Mouse (Mus musculus): ENCODE data around the gene Mtcp1. TPM values are rescaled to one million over a fixed set of nuclear protein-coding genes. Genes with fewer than 3 reads are reported as not detected.
A peak's percentile ranks its signal among the peaks of the same experiment; 100 is the strongest.

Gene Mtcp1
- 1 to 10 TPM; 2.6 to 4.8 TPM for total RNA-seq (2021)

- intact Hi-C loops (cut with DNase I) = loop anchor here (5.0 to 10.0 kb wide), 2 partner anchors 34 to 99 kb away; partner anchors contain the start of genes F8, Fundc2 and Vbp1
- peak; percentile 77 to 85 for DNase-seq
Observed at GRCm38 (mm10) chrX:75415936-75416785, at the start of gene Mtcp1, which contains the start of the genes Cmc4 and Brcc3. TSS of gene Mtcp1 (minus strand) at chrX:75416588. TSS of gene Cmc4 (minus strand) at chrX:75416584. TSS of gene Brcc3 (plus strand) at chrX:75416628.

- intact Hi-C loops (cut with DNase I) = no loop called here
- no peak for DNase-seq
Observed at GRCm38 (mm10) chrX:75454597-75454996, 38.2 kb upstream of the Mtcp1 start.

DNA sequence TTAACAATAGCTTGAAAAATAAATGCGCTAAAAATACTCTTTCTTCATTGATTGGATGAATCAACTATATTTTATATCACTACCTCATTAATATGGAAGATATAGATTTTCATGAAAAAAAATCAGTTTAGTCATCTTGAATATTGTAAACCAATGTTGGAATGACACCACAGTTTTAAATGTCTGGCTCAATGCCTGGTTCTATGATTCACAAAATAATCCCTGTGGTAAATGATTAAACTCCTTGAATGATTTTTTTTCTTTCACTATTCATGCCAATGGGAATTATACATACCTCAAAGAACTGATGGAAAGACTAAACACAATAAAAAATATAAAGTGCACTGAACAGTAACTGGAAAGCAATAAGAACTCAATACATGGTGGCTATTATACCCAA lies 6.7 kb downstream of the Mtcp1 start:
- DNase-seq = no peak
- intact Hi-C loops (cut with DNase I) = loop anchor here (10.0 kb wide), 1 partner anchor 105 kb away; the partner anchor contains the start of gene Vbp1

GRCm38 (mm10) chrX:75403350-75403749 lies 13.0 kb downstream of the Mtcp1 start:
- intact Hi-C loops (cut with DNase I) = no loop called here
- no peak for DNase-seq

GRCm38 (mm10) chrX:75402668-75403067 lies 13.7 kb downstream of the Mtcp1 start:
- intact Hi-C loops (cut with DNase I) = no loop called here
- DNase-seq = no peak

- DNase-seq = no peak
- intact Hi-C loops (cut with DNase I) = loop anchor here (10.0 kb wide), 1 partner anchor 285 kb away; no protein-coding TSS in a partner anchor
Observed at GRCm38 (mm10) chrX:75399471-75399870, 16.9 kb downstream of the Mtcp1 start.

GRCm38 (mm10) chrX:75382195-75382771 lies 34.1 kb downstream of the Mtcp1 start, which contains the start of the genes Fundc2 and F8:
TSS of gene Fundc2 (plus strand) at chrX:75382399.
TSS of gene F8 (minus strand) at chrX:75382615.
- intact Hi-C loops (cut with DNase I) = loop anchor here (5.0 kb wide), 1 partner anchor 35 kb away; the partner anchor contains the start of genes Brcc3, Cmc4 and Mtcp1
- DNase-seq = peak; percentile 57 to 70

DNA sequence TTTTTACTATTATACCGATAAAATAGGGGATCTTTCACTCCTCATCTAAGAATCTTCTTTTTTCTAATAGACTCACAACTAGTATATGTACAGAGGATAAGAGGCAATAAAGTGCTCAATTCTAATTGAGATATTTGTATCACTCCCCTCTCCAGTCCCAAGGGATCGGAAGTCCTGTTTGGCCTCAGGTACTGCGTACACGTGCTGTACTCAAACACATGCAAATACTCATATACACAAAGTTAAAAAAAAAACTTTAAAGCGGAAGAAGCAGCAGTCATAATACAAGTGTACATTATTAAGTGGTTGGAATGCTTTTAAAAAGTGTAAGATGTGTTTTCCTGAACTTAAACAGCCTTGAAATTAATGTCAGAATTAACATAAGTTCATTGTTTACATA lies 34.7 kb downstream of the Mtcp1 start:
- DNase-seq = no peak
- intact Hi-C loops (cut with DNase I) = loop anchor here (5.0 kb wide), 1 partner anchor 36 kb away; the partner anchor contains the start of genes Brcc3, Cmc4 and Mtcp1

DNA sequence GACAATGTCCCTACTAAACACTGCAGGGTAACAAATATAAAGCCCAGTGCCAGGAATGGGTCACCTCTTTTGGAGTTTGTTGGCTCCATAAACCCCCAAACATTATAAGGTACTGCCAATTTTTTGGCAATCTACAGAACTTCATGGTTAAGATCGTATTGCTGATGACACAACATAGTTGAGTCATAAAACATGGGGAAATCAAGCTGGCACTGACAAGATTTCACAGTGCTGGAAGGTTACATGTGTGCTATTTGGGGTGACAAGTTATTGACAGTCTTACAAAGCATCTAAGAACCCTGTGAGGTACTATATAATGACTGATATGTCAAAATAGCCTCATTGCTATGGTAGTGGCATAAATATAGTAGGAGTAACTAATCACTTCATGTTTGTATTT lies 35.2 kb downstream of the Mtcp1 start:
- intact Hi-C loops (cut with DNase I) = loop anchor here (5.0 kb wide), 1 partner anchor 36 kb away; the partner anchor contains the start of genes Brcc3, Cmc4 and Mtcp1
- no peak for DNase-seq

GRCm38 (mm10) chrX:75376815-75377214 lies 39.6 kb downstream of the Mtcp1 start:
- intact Hi-C loops (cut with DNase I) = no loop called here
- DNase-seq = no peak

DNA sequence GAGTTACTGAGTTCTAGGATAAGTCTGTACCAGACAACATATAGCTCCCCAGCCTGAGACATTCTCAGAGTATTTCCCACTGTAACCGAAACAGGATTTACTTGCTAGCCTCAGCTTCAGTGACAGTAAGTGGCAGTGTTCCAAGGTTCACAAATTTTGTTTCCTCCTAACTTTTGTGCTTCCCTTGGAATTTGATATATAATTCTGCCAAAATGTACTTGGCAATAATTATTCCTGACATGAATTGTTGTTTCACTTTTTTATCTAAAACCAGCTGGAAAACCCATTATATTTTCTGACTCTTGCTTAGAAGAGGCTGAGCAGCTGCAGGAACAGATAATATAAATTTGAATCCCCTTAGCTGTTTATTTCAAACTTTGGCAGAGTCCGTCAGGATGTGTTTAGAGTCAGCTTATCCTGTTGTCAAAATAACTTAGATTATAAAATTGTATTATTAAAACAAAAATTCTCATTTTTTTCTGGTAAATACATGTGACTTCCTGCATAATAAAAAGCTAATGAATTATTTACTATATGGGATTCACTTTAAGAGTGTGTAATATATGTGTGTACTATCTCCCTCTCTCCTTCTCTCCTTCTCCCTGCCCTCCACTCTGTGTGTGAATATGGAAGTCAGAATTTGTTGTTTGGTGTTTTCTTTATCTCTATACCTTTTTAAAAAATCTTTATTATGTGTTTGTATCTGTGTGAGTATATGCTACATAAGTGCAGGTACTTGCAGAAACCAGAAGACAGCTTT lies 43.5 kb downstream of the Mtcp1 start:
- DNase-seq = peak in 1 of 2 experiments; percentile 2
- intact Hi-C loops (cut with DNase I) = no loop called here

- intact Hi-C loops (cut with DNase I) = no loop called here
- no peak for DNase-seq
Observed at GRCm38 (mm10) chrX:75370197-75370596, 46.2 kb downstream of the Mtcp1 start.

Other genes starting within 250 kb of the Mtcp1 start
- 100 to 1,000 TPM; 169 to 170 TPM for gene Fundc2, start 34.2 kb downstream of the Mtcp1 start, total RNA-seq (2021)
- gene F8, start 34.0 kb downstream of the Mtcp1 start, total RNA-seq (2021) = 1 to 10 TPM; 1.4 to 1.9 TPM
- gene Cmc4, start within 50 bp of the Mtcp1 start, total RNA-seq (2021) = 1 to 10 TPM; 9.2 to 9.8 TPM
- 10 to 100 TPM; 26.9 to 33.7 TPM for gene Brcc3, start within 50 bp of the Mtcp1 start, total RNA-seq (2021)
- gene Vbp1, start 97.7 kb upstream of the Mtcp1 start, total RNA-seq (2021) = 10 to 100 TPM; 41.8 to 45.0 TPM
- under 1 TPM in 1 of 2 experiments, not detected in 1; 0.14 TPM for gene Rab39b, start 161.6 kb upstream of the Mtcp1 start, total RNA-seq (2021)